Mouse (Mus musculus) limb, embryonic 14.5 days (tissue): ENCODE results near the gene Gpr108. TPM values are rescaled to one million over a fixed set of nuclear protein-coding genes. Genes with fewer than 3 reads are reported as not detected.

Experiments used
- ATAC-seq: fragments of 200-750 bp; cut with Nextera tagmentation; 2 replicates; pipeline ENCODE4 v1.8.0; 2017; ENCODE audit warnings: low read depth, moderate number of reproducible peaks, moderate TSS enrichment; ENCODE audit not compliant: low FRiP score
- DNase-seq: peaks from one replicate; pipeline ENCODE4 v3.0.0-alpha.2; 2015; ENCODE audit warnings: low spot score
- H3K27ac ChIP-seq: fragments of 300-500 bp; sonication (generic); replicated peaks from 2 replicates; pipeline ENCODE4 v1.5.1; 2014; ENCODE audit warnings: low read depth, mild to moderate bottlenecking, low read length, moderate library complexity, mixed read lengths
- H3K27me3 ChIP-seq: fragments of 300-500 bp; sonication (generic); 2 replicates; pipeline ENCODE4 v1.6.1; 2014; ENCODE audit warnings: low read length, mixed read lengths; ENCODE audit not compliant: control insufficient read depth, insufficient read depth
- H3K36me3 ChIP-seq: fragments of 300-500 bp; sonication (generic); 2 replicates; pipeline ENCODE4 v1.6.1; 2014; ENCODE audit warnings: mild to moderate bottlenecking, low read length, moderate library complexity, mixed read lengths; ENCODE audit not compliant: control insufficient read depth, insufficient read depth
- H3K4me1 ChIP-seq: fragments of 300-500 bp; sonication (generic); 2 replicates; pipeline ENCODE4 v1.6.1; 2014; ENCODE audit warnings: antibody characterized with exemption, low read length, mixed read lengths; ENCODE audit not compliant: control insufficient read depth, insufficient read depth
- H3K4me2 ChIP-seq: fragments of 300-500 bp; sonication (generic); replicated peaks from 2 replicates; pipeline ENCODE4 v1.6.1; 2014; ENCODE audit warnings: low read depth, mild to moderate bottlenecking, low read length, moderate library complexity; ENCODE audit not compliant: severe bottlenecking
- H3K4me3 ChIP-seq: fragments of 300-500 bp; sonication (generic); replicated peaks from 2 replicates; pipeline ENCODE4 v1.5.1; 2014; ENCODE audit warnings: low read length
- H3K9ac ChIP-seq: fragments of 300-500 bp; sonication (generic); 2 replicates; pipeline ENCODE4 v1.6.1; 2014; ENCODE audit warnings: mild to moderate bottlenecking, low read depth, low read length, moderate library complexity; ENCODE audit not compliant: severe bottlenecking
- H3K9me3 ChIP-seq: fragments of 300-500 bp; sonication (generic); 2 replicates; pipeline ENCODE4 v1.6.1; 2016; ENCODE audit warnings: low read length; ENCODE audit not compliant: control insufficient read depth
- POLR2A ChIP-seq: fragments of 200-500 bp; IDR thresholded peaks from 2 replicates; pipeline ENCODE4 v1.8.0; 2012; ENCODE audit warnings: inconsistent platforms, mild to moderate bottlenecking, moderate library complexity, borderline replicate concordance; ENCODE audit not compliant: insufficient read depth, insufficient read length; ENCODE audit errors: extremely low read depth
- WGBS: fragments of 180-500 bp; shearing (Covaris S2); extraction: QIAGEN DNeasy Blood & Tissue Kit; methylation state at CpG from one replicate; pipeline ENCODE4 v1.1.7; 2014; 5-methylcytosine and 5-hydroxymethylcytosine counted together
- polyA plus RNA-seq, 2 experiments: library from polyadenylated mRNA; depleted of rRNA in 1 of 2; stranded (reverse) in 1 of 2; unstranded in 1 of 2; fragments of >200 nt; fragmentation: Nextera tagmentation in 1 of 2; extraction: Ambion mirVana in 1 of 2; gene quantifications; 2 replicates each; pipeline versions ENCODE4 v1.2.1 to v1.2.3; 2012 to 2014

Gpr108 gene
- polyA plus RNA-seq, 2 experiments: 36.4 to 39.6 TPM

- Histone ChIP-seq H3K36me3 (peaks cover 79% of the 10 kb centered on the region), H3K27ac (no peak overlapping the region), H3K4me3 (no peak overlapping the region), H3K27me3 (no peaks in the 10 kb centered on the region), H3K9ac (no peak overlapping the region), H3K4me2 (no peak overlapping the region), H3K9me3 (no peaks in the 10 kb centered on the region), H3K4me1 (no peaks in the 10 kb centered on the region)
- WGBS: 96% methylated on average over 22 of the region's 22 CpGs
- TF ChIP-seq POLR2A: no peak
- ATAC-seq: no peak
- no peak for DNase-seq
These were observed 8.8 kb upstream of the Gpr108 start for GRCm38 (mm10) chr17:57256921-57257485.

- 89% methylated on average over 13 of the region's 14 CpGs for WGBS
- ATAC-seq: no peak
- no peak overlapping the region for H3K4me2 ChIP-seq
These were observed 7.1 kb upstream of the Gpr108 start for GRCm38 (mm10) chr17:57255354-57255753.

GRCm38 (mm10) chr17:57253306-57253705, 5.1 kb upstream of the Gpr108 start:
- H3K9me3 ChIP-seq: no peaks in the 10 kb centered on the region
- ATAC-seq (no peak), DNase-seq (no peak)
- no peaks in the 10 kb centered on the region for H3K27me3 ChIP-seq
- 80% methylated on average over 6 of the region's 6 CpGs for WGBS
- TF ChIP-seq POLR2A: no peak
- H3K36me3 ChIP-seq: peaks cover 44% of the 10 kb centered on the region
- H3K4me2 ChIP-seq: no peak overlapping the region
- H3K9ac ChIP-seq: no peak overlapping the region
- H3K4me1 ChIP-seq: peaks cover 11% of the 10 kb centered on the region; the same call in 1 of the 2 replicates
- no peak overlapping the region for H3K27ac ChIP-seq
- H3K4me3 ChIP-seq: no peak overlapping the region

More at GRCm38 (mm10) chr17:57255354-57255753, 7.1 kb upstream of the Gpr108 start:
- DNase-seq: no peak
- Histone ChIP-seq H3K4me3 (no peak overlapping the region), H3K36me3 (peaks cover 64% of the 10 kb centered on the region), H3K9ac (no peak overlapping the region), H3K27ac (no peak overlapping the region), H3K27me3 (no peaks in the 10 kb centered on the region), H3K4me1 (peaks cover 5% of the 10 kb centered on the region; the same call in 1 of the 2 replicates), H3K9me3 (no peaks in the 10 kb centered on the region)
- no peak for TF ChIP-seq POLR2A

- no peaks in the 10 kb centered on the region for H3K27me3 ChIP-seq
- no peak overlapping the region for H3K9ac ChIP-seq
- peaks cover 15% of the 10 kb centered on the region for H3K4me1 ChIP-seq
- no peak overlapping the region for H3K4me2 ChIP-seq
- H3K36me3 ChIP-seq: peaks cover 29% of the 10 kb centered on the region
- 88% methylated on average over 3 of the region's 3 CpGs for WGBS
- H3K4me3 ChIP-seq: no peak overlapping the region
- no peak for TF ChIP-seq POLR2A
- ATAC-seq (no peak), DNase-seq (no peak)
- H3K9me3 ChIP-seq: no peaks in the 10 kb centered on the region
- no peak overlapping the region for H3K27ac ChIP-seq
These were observed 3.2 kb upstream of the Gpr108 start for GRCm38 (mm10) chr17:57251431-57251830.

DNA sequence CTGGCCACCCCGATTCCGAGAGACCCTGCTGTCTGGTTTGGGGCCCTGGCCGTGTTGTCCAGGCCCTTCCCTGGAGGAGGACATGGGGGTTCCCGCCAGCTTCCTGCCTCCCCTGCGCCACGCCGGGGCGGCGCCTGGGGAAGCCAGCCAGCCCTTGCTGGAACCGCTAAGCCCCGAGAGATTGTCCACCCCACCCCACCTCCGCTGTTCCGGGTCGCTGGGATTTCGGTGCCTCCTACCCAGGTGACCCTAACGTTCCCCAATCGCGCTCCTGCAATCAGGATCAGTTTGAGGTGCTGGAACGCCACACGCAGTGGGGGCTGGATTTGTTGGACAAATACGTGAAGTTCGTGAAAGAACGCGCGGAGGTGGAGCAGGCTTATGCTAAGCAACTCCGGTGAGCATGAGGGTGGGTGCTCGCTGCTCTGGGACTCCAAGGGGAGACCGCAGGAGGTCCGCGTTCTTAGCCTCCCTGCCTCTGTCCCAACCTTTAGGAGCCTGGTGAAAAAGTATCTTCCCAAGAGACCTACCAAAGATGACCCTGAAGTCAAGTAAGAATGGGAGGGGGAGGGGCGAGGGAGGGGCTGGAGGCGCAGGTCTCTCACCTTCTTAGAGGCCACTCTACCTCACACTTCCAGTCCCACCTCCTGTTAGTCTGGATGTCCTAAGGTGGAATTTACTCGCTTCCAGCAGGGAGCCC, 2.4 kb upstream of the Gpr108 start:
- Histone ChIP-seq H3K9me3 (no peaks in the 10 kb centered on the region), H3K27me3 (no peaks in the 10 kb centered on the region), H3K4me3 (peak overlapping the region; percentile 70), H3K4me1 (peaks cover 16% of the 10 kb centered on the region), H3K9ac (peak overlapping the region; percentile 64), H3K36me3 (peaks cover 23% of the 10 kb centered on the region), H3K27ac (no peak overlapping the region), H3K4me2 (peak overlapping the region; percentile 86)
- 2% methylated on average over 33 of the region's 33 CpGs for WGBS
- no peak for TF ChIP-seq POLR2A
- DNase-seq (no peak), ATAC-seq (no peak)
